31 mouse cellular contexts compared by ENCODE assay signal in genomic region chr6:140197113-140197675, GRCm38 (mm10).
DNase-seq lines count a peak whose midpoint lies in the region; ATAC-seq and TF ChIP-seq lines count a peak whose summit lies in the region.
"Had no signal": no experiment of that assay in that cellular context is flagged by ENCODE, and none has a peak within 500 bp of the region (broad histone marks: within the 10 kb centered on the region; RNA-seq: fewer than 3 reads in every experiment).

No protein-coding gene starts in this region.

- H3K4me3 ChIP-seq in kidney, embryonic 14.5 days (ENCODE audit: low read length), result no peak overlapping the region
- H3K4me3 ChIP-seq in lung, postnatal 0 days (ENCODE audit: low read depth, low read length), result no peak overlapping the region
- H3K4me3 ChIP-seq in lung, adult 2 months (replicated peaks; ENCODE audit: extremely low read depth, low read depth, low read length), result no peak overlapping the region
- no peak overlapping the region for H3K4me3 ChIP-seq in liver, postnatal 0 days (ENCODE audit: low read depth, low read length)
- H3K4me3 ChIP-seq: embryonic facial prominence, embryonic 12.5 days; hindbrain, embryonic 12.5 days; intestine, embryonic 15.5 days; layer of hippocampus, adult 2 months; left cerebral cortex, adult 2 months; limb, embryonic 12.5 days; midbrain, embryonic 15.5 days; neural tube, embryonic 15.5 days had no signal

- H3K9me3 ChIP-seq in kidney, embryonic 14.5 days (ENCODE audit: control insufficient read depth, low read length), result no peaks in the 10 kb centered on the region
- H3K9me3 ChIP-seq in lung, postnatal 0 days (ENCODE audit: low read length), result no peaks in the 10 kb centered on the region
- H3K9me3 ChIP-seq in liver, postnatal 0 days (ENCODE audit: low read length), result no peaks in the 10 kb centered on the region
- H3K9me3 ChIP-seq: embryonic facial prominence, embryonic 12.5 days; hindbrain, embryonic 12.5 days; intestine, embryonic 15.5 days; limb, embryonic 12.5 days; midbrain, embryonic 15.5 days; neural tube, embryonic 15.5 days had no signal

- no peak for TF ChIP-seq POLR2A in lung, adult 2 months (IDR thresholded peaks at IDR 0.05; ENCODE audit: borderline replicate concordance, extremely low read depth, low read depth, low read length)

- WGBS in kidney, embryonic 14.5 days, result 88% methylated on average over 8 of the region's 8 CpGs
- 61% methylated on average over 8 of the region's 8 CpGs for WGBS in lung, postnatal 0 days
- WGBS in lung, adult 2 months, result 68% methylated on average over 8 of the region's 8 CpGs
- 51% methylated on average over 8 of the region's 8 CpGs for whole genome bisulfite sequencing in liver, postnatal 0 days (ENCODE audit: insufficient replicate concordance)

- no peak overlapping the region for H3K27ac ChIP-seq in kidney, embryonic 14.5 days (ENCODE audit: low read depth, low read length)
- H3K27ac ChIP-seq in lung, postnatal 0 days (ENCODE audit: low read length), result no peak overlapping the region
- H3K27ac ChIP-seq in liver, postnatal 0 days (ENCODE audit: low read depth), result peak overlapping the region; percentile 55; the same call in 1 of the 2 replicates
- H3K27ac ChIP-seq: embryonic facial prominence, embryonic 12.5 days; hindbrain, embryonic 12.5 days; hindbrain, postnatal 0 days; intestine, embryonic 15.5 days; kidney, postnatal 0 days; layer of hippocampus, adult 2 months; left cerebral cortex, adult 2 months; limb, embryonic 12.5 days; liver, embryonic 14.5 days; midbrain, embryonic 15.5 days; neural tube, embryonic 15.5 days; stomach, postnatal 0 days had no signal

- no peaks in the 10 kb centered on the region for H3K27me3 ChIP-seq in kidney, embryonic 14.5 days (ENCODE audit: control insufficient read depth, insufficient read depth, low read length)
- H3K27me3 ChIP-seq in lung, postnatal 0 days (replicated peaks; ENCODE audit: insufficient read depth, low read length), result no peaks in the 10 kb centered on the region
- no peaks in the 10 kb centered on the region for H3K27me3 ChIP-seq in liver, postnatal 0 days (ENCODE audit: insufficient read depth, low read length)
- H3K27me3 ChIP-seq: embryonic facial prominence, embryonic 12.5 days; hindbrain, embryonic 12.5 days; intestine, embryonic 15.5 days; limb, embryonic 12.5 days; midbrain, embryonic 15.5 days; neural tube, embryonic 15.5 days had no signal

- H3K4me1 ChIP-seq in kidney, embryonic 14.5 days (ENCODE audit: control insufficient read depth, insufficient read depth, low read length), result no peaks in the 10 kb centered on the region; the same call in 1 of the 2 replicates
- H3K4me1 ChIP-seq in lung, postnatal 0 days (ENCODE audit: insufficient read depth, low read depth, low read length), result no peaks in the 10 kb centered on the region
- H3K4me1 ChIP-seq in lung, adult 2 months (ENCODE audit: control insufficient read depth, insufficient read depth, low read length), result no peaks in the 10 kb centered on the region
- no peaks in the 10 kb centered on the region for H3K4me1 ChIP-seq in liver, postnatal 0 days (ENCODE audit: insufficient read depth)
- H3K4me1 ChIP-seq: hindbrain, embryonic 12.5 days had no signal

- H3K4me2 ChIP-seq in kidney, embryonic 14.5 days (replicated peaks; ENCODE audit: low read depth, low read length), result no peak overlapping the region
- no peak overlapping the region for H3K4me2 ChIP-seq in lung, postnatal 0 days (replicated peaks; ENCODE audit: low read depth, low read length)
- H3K4me2 ChIP-seq in liver, postnatal 0 days (ENCODE audit: low read depth, low read length), result 0 out of 2 replicates have a peak overlapping the region, but pooled peaks have one; percentile 7
- H3K4me2 ChIP-seq: embryonic facial prominence, embryonic 12.5 days; heart, embryonic 11.5 days; hindbrain, embryonic 12.5 days; intestine, embryonic 15.5 days; limb, embryonic 12.5 days; midbrain, embryonic 15.5 days; neural tube, embryonic 15.5 days had no signal

- ATAC-seq in kidney, embryonic 14.5 days (ENCODE audit: low FRiP score, low TSS enrichment), result no peak
- no peak for ATAC-seq in lung, postnatal 0 days
- peak; percentile 56; the same call in 1 of the 2 replicates for ATAC-seq in liver, postnatal 0 days
- ATAC-seq: forebrain, embryonic 14.5 days; hindbrain, postnatal 0 days; intestine, embryonic 15.5 days; midbrain, embryonic 15.5 days had no signal

- TF ChIP-seq CTCF in lung, postnatal 0 days (IDR thresholded peaks at IDR 0.05), result no peak
- TF ChIP-seq CTCF in lung, adult 2 months (IDR thresholded peaks at IDR 0.05; ENCODE audit: insufficient read depth, low read length), result no peak
- TF ChIP-seq CTCF in liver, postnatal 0 days (IDR thresholded peaks at IDR 0.05; ENCODE audit: low read depth), result no peak

- H3K36me3 ChIP-seq in kidney, embryonic 14.5 days (ENCODE audit: control insufficient read depth, insufficient read depth, low read length), result no peaks in the 10 kb centered on the region
- no peaks in the 10 kb centered on the region for H3K36me3 ChIP-seq in lung, postnatal 0 days (ENCODE audit: insufficient read depth, low read length)
- no peaks in the 10 kb centered on the region for H3K36me3 ChIP-seq in liver, postnatal 0 days (replicated peaks; ENCODE audit: insufficient read depth, low read length)
- H3K36me3 ChIP-seq: embryonic facial prominence, embryonic 12.5 days; hindbrain, embryonic 12.5 days; intestine, embryonic 15.5 days; limb, embryonic 12.5 days; midbrain, embryonic 15.5 days; neural tube, embryonic 15.5 days had no signal

- no peak overlapping the region for H3K9ac ChIP-seq in kidney, embryonic 14.5 days (ENCODE audit: low read depth, low read length)
- H3K9ac ChIP-seq in lung, postnatal 0 days (replicated peaks; ENCODE audit: low read depth), result no peak overlapping the region
- H3K9ac ChIP-seq in liver, postnatal 0 days (replicated peaks), result no peak overlapping the region
- H3K9ac ChIP-seq: embryonic facial prominence, embryonic 12.5 days; hindbrain, embryonic 12.5 days; intestine, embryonic 15.5 days; limb, embryonic 12.5 days; liver, embryonic 14.5 days; midbrain, embryonic 15.5 days; neural tube, embryonic 15.5 days had no signal

- peak; percentile 56 to 65 for DNase-seq in kidney, postnatal 36 days
- DNase-seq in lung, postnatal 0 days (ENCODE audit: low spot score), result peak; percentile 10
- DNase-seq in lung, adult 2 months, result no peak
- peak; percentile 50 for DNase-seq in ZHBTc4 (ENCODE audit: low read depth, low spot score)
- DNase-seq in liver, postnatal 0 days, result no peak
- no peak for DNase-seq in gastrocnemius, postnatal 36 days
- DNase-seq: adrenal gland, postnatal 14 days; B cell, adult 2 months; cerebellum, adult 11-12 months; cerebellum, adult 9-11 months; embryo, embryonic 11 days; gastrocnemius, postnatal 14 days; heart, postnatal 36 days; spleen, adult 18-20 months; thymus, adult 18-20 months; thymus, postnatal 25 days had no signal

- TF ChIP-seq EP300 in lung, postnatal 0 days (IDR thresholded peaks at IDR 0.05), result no peak
- 0 out of 2 replicates have a peak, but pooled peaks have one; percentile 18 for TF ChIP-seq EP300 in liver, postnatal 0 days (IDR thresholded peaks at IDR 0.05; ENCODE audit: low read depth)

- intact Hi-C loops in gastrocnemius, postnatal 36 days (cut with DNase I), result no loop called here

Comparison
In these comparisons a context has a peak if more than half of its experiments do, and no peak if none do; other contexts are left out.
1. DNase-seq: peak in kidney, postnatal 36 days (2 of 2), lung, postnatal 0 days (single experiment) and ZHBTc4 (single experiment); none in lung, adult 2 months (single experiment), liver, postnatal 0 days (single experiment) and gastrocnemius, postnatal 36 days (0 of 2).